Mouse (Mus musculus): ENCODE data around the gene Fgfr2.
A peak's percentile ranks its signal among the peaks of the same experiment; 100 is the strongest.

Fgfr2 gene

DNA sequence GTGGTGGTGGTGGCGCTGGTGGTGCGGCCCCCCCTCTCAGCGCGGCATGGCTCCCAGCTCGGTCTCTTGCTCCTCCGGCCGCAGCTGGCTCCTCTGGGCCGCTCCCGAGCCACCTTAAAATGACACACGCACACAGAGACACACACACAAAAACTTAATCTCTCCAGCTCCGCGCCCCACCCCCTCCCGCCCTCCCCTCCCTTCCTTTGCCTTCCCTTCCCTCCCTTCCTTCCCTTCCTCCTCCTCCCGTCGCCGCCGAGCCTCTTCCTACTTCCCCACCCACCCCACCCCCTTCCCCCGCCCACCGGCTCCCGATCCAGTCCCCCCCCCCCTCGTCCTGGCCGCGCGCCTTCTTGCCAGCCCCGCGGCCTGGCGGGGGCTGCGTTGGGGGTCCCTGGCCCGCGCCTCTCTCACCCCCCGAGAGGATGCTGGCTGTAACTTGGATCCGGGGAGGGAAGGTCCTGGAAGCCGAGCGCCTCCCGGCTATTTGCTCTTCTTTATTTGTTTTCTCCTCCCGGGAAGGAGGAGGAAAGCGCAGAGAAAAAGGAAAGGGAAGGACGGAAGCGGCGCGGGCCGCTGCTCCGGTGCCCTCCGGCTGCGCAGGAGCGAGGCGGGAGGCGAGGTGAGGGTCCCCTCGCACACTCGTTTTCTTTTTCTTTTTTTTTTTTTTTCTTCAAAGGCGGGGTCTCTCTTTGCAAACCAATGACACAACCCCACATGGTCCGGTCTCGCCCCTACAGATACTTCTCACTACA is at the start of gene Fgfr2:
Gene Fgfr2 (minus strand): TSS at position 107 of the 755 bp plus-strand sequence.
- peak; percentile 45 for DNase-seq (ENCODE audit: low read depth, low spot score)

DNA sequence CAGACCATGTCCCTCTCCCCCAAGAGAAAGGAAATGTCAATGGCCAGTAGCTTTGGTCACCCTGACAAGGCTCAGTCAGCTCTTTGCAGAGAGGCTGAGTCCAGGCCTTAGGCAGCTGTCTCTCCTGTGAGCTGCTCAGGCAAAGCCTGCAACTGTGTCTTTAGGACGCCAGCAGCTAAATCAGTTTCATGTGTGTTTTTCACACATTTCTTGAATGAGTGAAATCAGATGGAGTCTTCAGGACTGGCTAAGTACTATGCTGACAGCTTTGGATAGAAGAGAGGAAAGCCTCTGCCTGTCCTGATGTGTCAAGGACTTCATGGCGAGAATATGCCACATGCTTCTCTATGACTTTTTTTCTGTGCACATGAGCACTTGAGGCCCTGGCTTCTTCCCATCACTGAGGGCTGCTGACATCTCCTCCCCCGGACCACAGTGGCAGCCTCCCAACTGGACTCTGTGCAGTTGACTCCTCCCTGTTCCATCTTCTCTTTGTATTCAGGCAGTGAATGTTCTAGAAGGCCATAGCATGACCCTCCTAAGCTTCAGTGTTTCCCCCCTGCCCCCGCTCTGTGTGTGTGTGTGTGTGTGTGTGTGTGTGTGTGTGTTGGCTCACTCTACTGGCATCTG is 48.4 kb upstream of the Fgfr2 start:
- DNase-seq (ENCODE audit: low read depth, low spot score): no peak

DNA sequence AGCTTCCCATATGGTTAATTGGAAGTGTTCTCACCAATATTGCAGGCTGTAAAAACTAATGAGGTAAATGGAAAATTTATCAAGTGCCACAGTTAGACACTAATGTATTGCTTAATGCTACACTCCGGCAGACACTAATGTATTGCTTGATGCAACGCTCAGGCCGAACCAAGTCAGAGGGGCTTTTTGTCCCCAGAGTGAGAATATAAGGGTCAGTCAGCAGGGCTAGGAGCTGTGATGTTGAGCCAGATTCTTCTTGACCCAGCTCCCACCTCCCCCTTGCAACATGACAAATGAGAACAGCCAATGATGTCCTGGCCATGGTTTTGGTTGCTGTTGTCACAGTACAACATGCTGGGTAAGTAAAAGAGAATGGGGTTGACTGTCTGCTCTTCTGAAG is 45.8 kb upstream of the Fgfr2 start:
- DNase-seq (ENCODE audit: low read depth, low spot score): no peak

DNA sequence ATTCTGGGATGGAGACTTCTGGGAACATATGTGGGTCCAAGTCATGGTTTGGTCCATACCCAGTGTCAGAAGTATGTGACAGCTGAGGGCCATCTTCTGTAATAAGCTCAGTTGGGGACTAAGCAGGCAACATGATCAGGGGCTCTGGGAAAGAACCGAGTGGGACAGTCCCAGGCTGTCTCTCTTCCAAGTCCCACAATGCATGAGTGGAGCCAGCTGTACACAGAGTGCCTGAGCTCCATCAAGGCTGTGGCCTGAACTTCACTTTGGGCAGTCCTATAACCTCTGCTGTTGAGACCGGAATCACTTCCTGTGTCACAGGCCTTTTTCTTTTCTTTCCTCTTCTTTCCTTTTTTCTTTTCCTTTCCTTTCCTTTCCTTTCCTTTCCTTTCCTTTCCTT is 44.8 kb upstream of the Fgfr2 start:
- DNase-seq (ENCODE audit: low read depth, low spot score): no peak

DNA sequence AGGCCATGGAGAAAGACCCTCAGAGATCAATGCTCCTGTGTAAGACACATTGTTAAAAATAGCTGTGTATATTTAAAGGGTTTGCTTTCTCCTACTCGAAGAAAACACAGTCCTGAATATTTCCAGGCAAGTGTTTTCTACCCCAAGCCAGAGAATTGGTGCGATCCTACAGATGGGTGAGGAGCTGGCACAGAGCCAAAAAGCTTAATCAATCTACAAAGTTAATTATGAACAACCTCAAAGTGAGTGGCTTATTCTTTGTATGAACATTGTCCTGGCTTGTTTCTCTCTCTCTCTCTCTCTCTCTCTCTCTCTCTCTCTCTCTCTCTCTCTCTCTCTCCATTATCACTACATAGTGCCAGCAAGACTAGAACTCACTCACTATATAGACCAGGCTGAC is 41.6 kb upstream of the Fgfr2 start:
- DNase-seq (ENCODE audit: low read depth, low spot score): no peak

DNA sequence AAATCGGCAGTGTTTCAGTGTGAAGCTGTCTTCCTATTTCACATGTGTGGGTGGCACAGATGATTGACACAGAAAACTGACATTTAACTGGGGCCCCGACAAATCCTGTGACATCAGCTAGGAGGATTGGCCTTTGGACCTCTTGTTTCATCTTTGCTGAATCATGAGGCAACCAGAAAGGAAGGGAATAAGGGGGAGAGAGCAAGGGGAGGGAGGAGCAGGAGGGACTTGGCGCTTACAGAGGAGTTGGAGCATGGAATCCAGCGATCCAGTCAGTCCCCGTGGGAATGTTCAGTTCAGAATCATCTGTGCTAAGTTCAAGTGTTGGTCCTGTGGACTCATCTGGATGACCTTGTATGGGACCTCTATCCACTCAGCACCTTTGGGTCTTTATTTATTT is 39.9 kb upstream of the Fgfr2 start:
- DNase-seq (ENCODE audit: low read depth, low spot score): no peak

DNA sequence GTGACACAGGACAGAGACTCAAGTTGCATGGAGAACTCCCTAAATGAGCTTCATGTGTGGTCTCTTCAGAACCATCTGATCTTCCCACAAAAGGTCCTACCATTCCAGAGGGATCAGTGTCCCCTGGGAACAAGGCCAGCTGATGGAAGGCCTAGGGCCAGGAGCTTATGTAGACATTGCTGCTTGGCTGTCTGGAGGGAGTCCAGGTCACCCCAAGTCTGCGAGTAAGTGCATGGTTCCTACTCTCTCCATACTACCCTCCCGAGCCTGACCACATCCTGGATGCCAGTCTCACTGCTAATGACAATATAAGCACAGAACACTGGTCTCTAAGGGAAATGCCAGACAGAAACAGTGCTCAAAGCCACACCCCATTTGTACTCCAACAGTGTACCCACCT is 39.0 kb upstream of the Fgfr2 start:
- no peak for DNase-seq (ENCODE audit: low read depth, low spot score)

DNA sequence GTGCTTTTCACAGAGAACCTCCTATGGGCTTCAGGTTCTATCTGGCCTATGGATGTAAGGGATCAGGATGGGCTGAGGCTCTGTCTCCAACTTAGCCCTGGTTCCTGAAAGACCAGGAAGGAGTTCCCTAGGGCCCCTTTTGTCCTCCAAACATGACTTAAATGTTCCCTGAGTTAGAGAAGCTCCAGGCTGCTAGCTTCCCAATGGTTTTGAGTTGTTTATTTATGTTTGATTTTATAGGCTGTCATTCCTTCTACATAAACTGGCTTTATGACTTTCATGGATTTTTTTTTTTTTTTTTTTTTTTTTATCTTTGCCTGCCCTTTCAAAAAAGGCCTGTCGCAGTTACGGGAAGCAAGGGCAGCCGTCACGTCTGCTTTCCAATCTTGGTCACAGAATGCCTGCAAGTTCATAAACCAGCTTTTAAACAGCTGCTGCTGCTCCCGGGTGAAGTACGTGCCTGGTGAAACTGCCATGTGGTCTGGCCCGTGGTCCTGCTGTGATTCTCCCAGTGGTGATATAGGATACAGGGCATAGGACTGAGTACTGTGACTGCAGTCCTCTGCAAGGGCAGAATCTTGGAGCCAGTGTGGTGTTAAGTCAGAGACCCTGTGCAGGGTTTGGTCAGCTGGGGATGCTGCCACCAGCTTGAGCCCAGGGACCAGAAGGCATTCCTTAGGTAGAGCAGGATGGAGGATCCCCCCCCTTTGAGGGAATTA is 38.4 kb upstream of the Fgfr2 start:
- DNase-seq (ENCODE audit: low read depth, low spot score): no peak

DNA sequence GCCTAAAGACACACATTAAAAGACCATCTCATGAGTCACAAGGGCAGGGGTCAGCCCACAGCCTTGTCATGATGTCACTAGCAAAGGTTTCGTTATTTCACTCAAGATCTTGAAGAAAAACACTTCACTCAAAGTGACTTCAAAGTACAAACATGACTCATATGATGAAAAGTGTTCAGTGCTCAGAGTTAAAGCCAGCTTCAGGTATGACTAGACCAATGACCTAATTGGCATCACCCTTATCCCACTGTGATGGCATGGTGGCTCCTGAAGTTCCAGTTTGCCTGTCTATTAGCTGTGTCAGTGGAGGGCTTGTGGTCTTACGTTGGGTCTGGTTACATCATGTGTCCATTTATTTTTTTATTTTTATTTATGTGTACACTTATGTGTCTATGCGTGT is 36.4 kb upstream of the Fgfr2 start:
- no peak for DNase-seq (ENCODE audit: low read depth, low spot score)

DNA sequence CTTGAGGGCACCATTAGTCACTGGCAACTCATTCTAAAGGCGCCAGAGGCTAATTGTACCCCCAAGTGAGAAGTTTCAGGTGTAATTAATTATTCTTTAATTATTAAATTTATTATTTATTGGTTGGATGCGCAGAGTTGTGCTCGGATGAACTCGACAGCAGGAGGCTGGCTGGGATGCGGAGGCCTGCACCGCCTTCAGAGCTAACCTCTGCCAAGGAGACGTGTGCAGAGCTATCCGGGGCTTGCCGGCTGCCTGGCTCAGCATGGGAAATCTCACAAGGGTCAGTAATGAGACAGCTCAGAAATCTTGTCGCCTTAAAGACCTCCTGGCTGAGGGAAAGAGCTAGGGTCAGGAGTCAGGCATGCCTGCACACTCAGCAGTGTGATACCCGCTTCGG is 32.5 kb upstream of the Fgfr2 start:
- no peak for DNase-seq (ENCODE audit: low read depth, low spot score)

DNA sequence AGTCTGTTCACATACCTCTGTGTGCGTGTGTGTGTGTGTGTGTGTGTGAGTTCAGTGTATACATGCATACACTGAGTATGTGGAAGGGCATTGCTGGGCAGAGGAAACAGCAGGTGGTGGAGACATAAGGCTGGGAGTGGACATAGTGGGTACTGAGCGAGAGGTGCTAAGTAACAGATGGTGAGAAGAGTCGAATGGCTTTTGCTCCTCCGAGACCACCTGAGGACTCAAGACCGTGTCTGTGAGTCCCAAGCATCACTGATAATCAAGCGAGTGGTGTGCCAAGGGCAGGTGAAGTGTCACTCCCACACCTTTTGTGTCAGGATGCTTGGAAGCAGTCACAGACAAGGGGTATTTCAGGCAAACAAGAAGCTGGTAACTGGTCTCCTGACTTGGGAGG is 31.7 kb upstream of the Fgfr2 start:
- DNase-seq (ENCODE audit: low read depth, low spot score): no peak

DNA sequence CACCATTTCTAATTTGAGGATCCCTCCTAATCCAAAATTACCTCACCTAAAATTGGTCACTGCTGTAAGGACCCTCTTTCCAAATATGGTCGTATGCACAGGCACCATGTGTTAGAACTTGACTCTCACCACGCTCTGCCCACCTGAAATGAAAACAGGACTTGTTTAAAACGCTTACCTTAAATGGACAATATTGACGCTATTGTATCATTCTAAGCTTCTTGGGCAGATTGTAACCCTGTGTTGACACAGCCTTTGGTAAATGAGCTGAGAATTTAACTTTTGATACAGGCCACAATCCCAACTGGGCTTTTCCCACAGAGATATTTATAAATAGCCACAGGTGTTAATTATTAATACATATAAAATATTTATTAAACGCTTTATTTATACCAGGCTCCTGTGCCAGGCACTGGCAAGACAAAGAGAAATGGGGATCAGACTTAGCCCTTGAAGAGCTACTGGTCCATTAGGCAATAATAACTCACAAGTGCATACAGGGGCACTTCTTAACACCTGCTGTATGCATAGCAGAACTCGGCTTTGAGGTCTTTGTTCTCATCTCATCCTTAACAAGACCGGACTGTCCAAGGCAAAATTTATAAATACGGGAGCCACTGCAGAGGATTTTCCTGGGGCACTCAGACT is 16.7 kb upstream of the Fgfr2 start:
- no peak for DNase-seq (ENCODE audit: low read depth, low spot score)

DNA sequence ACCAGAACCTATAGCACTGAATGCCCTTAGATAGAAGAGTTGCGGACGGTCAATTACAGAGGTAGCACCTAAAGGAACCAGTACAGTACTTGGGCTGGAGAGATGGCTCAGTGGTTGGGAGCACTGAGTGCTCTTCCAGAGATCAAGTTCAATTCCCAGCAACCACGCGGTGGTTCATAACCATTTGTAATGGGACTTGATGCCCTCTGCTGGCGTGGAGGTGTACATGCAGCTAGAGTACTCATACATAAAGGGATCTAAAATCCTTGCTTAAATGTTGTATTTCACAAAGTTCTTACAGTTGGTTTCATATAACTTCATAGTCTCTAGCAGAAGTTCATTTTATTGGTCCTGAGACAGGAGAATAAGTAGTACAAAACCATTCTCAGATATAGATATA is 10.4 kb upstream of the Fgfr2 start:
- no peak for DNase-seq (ENCODE audit: low read depth, low spot score)

DNA sequence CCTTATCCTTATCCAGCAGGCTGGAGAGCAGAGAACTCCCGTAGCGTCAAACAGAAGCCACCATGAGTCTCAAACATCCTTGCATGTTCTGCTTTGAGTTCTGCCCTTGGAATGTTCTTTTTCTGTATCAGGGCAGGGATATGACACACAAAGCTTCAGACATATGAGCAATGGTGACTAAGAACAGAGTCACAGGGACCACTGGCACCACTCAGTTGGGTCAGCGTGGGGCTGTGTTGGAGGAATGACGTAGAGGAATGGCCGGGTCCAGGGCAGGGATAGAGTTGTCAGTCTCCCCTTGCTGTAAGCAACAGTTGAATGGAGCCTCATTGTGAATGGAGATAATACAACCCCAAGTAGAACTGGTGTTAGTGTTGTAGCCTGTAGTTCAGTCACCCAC is 9.6 kb upstream of the Fgfr2 start:
- DNase-seq (ENCODE audit: low read depth, low spot score): no peak

DNA sequence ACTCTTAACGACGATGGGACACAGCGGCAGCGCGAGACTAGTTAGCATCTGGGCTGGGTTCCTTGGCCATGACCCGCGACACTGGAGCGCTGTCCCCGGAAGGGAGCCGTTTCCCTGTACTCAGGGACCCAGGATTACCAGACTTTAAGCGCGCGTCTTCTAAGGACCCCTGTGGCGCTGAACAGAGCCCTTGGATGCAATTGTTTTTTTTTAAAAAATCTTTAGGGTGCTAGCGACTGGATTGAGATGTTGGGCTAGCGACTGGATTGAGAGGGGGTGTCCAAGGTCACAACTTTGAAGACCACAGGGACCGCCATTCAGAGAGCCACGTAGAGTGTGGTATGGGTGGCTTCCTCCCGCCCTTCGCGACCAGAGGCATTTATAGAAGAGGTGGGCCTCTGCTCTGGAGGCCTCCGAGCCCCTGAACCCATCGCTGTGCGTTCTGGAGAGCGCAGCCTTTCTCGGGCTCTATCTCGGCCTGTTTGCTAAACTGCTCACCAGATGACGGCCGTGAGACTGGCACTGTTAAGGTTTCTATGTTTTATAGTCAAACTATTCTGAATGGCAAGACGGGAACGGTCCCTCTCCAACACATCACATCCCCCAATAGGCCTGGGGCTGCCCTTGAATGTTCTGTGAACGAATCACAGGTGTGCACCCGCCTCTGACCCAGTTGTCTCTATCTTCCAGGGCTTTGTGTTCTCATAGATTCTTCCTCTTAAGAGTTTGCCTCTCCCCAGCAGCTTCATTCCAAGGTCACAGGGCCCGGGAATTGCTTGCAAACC is 1.7 kb upstream of the Fgfr2 start:
- DNase-seq (ENCODE audit: low read depth, low spot score): no peak

DNA sequence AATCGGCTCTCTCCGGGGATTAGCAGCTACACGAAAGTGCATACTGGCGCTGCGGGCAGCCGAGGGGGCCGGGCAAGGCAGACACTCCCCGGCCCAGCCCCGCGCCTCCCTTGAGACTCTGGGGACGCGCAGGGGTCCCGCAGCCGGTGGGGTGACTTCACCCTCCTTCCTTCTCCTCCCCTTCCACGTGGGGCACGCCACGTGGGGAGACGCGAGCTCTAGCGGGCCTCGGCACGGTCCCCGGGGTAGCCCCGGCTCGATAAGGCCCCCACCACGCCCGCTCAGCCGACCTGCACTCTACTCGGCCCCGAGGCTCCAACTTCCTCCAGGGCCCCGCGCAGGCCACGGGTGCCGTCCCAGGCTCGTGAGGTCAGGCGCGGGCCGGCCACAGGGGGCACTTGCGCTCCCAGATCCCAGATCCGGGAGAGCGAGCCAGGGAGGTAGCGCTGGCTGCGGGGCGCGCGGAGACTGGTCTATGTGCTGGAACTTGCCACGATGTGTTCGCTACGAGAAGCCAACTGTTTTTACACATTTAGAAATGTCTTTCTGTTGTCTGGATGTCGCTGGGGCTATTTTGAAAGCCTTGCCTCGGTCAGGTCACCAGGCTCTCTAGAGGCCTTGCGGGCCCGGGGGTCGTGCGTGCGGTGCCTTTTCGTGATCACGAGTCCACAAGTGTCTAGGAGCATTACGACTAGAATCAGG is 1.0 kb upstream of the Fgfr2 start, which contains the start of gene Ctbp2:
Gene Ctbp2 (minus strand): TSS at position 356 of the 702 bp plus-strand sequence.
- DNase-seq (ENCODE audit: low read depth, low spot score): no peak

DNA sequence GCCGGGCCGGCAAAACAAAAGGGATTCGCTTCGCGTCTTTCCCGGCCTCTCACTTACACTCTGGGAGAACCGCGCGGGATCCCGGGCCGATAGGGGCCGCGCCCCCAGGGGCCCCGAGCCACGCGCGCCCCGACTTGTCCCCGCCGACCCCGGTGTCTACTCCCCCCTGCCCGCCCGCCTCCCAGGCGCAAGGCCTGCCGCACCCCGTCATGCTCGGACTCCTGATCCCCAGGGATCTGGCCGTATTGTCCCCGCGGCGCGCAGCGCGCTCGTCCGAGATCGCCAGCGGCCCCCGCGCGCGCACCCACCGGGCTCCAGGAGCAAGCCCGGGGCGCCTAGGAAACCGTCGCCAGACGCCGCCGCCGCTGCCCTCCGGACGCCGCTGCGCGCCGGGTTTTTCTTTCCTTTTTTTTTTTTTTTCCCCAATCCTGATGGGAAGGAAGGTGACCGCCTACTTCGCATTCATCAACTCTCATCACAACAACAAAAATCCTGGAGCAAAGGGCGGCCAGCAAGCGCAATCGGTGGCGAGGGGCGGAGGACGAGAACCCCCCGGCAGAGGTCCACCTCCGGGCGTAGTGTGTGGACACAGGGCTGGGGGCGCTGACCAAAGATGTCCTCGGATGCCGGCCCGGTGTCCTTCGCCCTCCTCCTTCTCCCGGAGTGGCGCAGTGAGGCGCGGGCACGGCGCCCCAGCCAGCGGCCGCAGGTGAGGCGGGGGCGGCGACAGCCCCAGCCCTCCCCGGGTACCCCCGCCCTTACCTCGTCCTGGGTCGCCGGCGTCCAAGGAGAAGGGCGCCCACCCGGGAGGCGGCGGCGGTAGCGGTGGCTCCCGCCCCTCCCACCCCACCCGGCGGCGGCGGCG is 539 bp downstream of the Fgfr2 start:
- DNase-seq (ENCODE audit: low read depth, low spot score): no peak

DNA sequence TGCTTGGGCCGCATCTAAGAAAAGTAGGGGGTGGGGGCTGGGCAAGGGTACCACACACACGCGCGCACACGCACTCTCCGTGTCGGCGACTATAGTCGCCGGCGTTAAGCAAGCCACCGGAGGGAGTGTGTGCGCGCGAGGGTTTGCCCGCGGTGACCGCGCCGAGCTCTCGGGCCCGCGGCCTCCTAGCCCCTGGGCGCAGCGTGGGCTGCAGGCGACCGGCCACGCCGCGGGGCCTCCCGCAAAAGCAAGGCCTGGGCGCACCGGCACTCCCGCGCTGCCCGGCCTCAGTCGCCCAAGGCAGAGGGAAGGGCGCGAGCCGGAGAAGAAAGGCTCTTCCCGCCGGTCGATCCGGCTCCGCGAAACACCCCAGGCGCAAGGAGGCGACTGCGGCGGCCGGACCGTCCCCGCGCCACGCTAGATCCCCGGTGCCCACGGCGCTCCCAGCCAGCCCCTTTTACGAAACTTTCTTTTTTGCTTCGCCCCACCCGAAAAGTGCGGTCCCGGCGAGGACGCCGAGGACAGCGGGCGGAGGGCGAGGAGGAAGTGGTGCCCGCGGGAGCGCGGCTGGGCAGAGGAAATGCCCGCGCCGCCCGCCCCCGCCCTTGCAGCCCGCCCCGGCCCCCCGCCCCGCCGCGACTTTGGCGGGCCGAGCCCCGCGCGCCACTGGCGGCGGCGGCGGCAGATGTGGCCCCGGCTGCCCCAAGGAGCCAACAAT is 1.3 kb downstream of the Fgfr2 start:
- DNase-seq (ENCODE audit: low read depth, low spot score): no peak

DNA sequence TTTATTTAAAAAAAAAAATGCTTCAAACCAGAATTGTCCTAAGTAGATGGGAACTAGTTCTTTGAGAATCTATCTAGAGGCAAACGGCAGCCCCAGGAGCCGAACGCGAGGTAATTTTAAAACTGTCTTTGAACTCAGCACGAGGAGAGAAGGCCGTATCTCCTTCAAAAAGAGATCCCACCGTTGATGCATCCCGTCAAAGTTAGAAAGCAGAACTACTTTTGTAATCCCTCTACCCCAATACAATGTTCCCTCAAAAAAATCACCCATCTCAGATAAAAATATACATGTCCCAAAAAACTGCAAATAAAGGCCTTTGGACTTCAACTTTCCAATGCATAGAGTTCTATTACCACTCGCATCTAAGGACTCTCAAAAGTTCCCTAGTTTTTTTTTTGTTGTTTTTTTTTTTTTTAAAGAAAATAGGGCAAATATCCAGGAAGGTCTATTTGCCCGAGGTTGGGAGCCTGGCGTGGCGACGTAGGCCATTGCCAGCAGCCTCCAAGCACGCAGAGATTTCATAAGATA is 2.0 kb downstream of the Fgfr2 start:
- no peak for DNase-seq (ENCODE audit: low read depth, low spot score)
